Mouse (Mus musculus): ENCODE results near the gene Mob2. TPM values are rescaled to one million over a fixed set of nuclear protein-coding genes. Genes with fewer than 3 reads are reported as not detected.

Mob2 gene
- polyA plus RNA-seq, 1 experiment, result 54.0 TPM

- no peak for DNase-seq
- under 1% methylated on average over 65 of the region's 66 CpGs for WGBS
- no peak for TF ChIP-seq POLR2A (IDR thresholded peaks at IDR 0.05; ENCODE audit: borderline replicate concordance, extremely low read depth, low read depth, low read length)
- TF ChIP-seq CTCF (IDR thresholded peaks at IDR 0.05; ENCODE audit: insufficient read depth, low read length), result no peak
These were observed 507 bp downstream of the Mob2 start for GRCm38 (mm10) chr7:142060185-142060930.

GRCm38 (mm10) chr7:142059024-142059423, 1.8 kb downstream of the Mob2 start:
- no peak for DNase-seq
- 41% methylated on average over 2 of the region's 2 CpGs for WGBS
- H3K4me3 ChIP-seq (replicated peaks; ENCODE audit: extremely low read depth, low read depth, low read length), result no peak overlapping the region
- H3K4me1 ChIP-seq (ENCODE audit: control insufficient read depth, insufficient read depth, low read length), result peaks cover 34% of the 10 kb centered on the region
- TF ChIP-seq CTCF (IDR thresholded peaks at IDR 0.05; ENCODE audit: insufficient read depth, low read length) (no peak), POLR2A (IDR thresholded peaks at IDR 0.05; ENCODE audit: borderline replicate concordance, extremely low read depth, low read depth, low read length) (no peak)

More at GRCm38 (mm10) chr7:142060185-142060930, 507 bp downstream of the Mob2 start:
- peak overlapping the region; percentile 72 for H3K4me3 ChIP-seq (replicated peaks; ENCODE audit: extremely low read depth, low read depth, low read length)
- H3K4me1 ChIP-seq (ENCODE audit: control insufficient read depth, insufficient read depth, low read length), result peaks cover 34% of the 10 kb centered on the region

GRCm38 (mm10) chr7:142057121-142057520, 3.7 kb downstream of the Mob2 start:
- H3K4me3 ChIP-seq (replicated peaks; ENCODE audit: extremely low read depth, low read depth, low read length), result no peak overlapping the region
- no peak for DNase-seq
- WGBS, result 81% methylated on average over 1 of the region's 1 CpGs
- peaks cover 34% of the 10 kb centered on the region for H3K4me1 ChIP-seq (ENCODE audit: control insufficient read depth, insufficient read depth, low read length)
- TF ChIP-seq CTCF (IDR thresholded peaks at IDR 0.05; ENCODE audit: insufficient read depth, low read length) (no peak), POLR2A (IDR thresholded peaks at IDR 0.05; ENCODE audit: borderline replicate concordance, extremely low read depth, low read depth, low read length) (no peak)

GRCm38 (mm10) chr7:142056601-142057061, 4.2 kb downstream of the Mob2 start:
- 14% methylated on average over 1 of the region's 1 CpGs for WGBS

GRCm38 (mm10) chr7:142055431-142055830, 5.4 kb downstream of the Mob2 start:
- 86% methylated on average over 3 of the region's 3 CpGs for WGBS
- H3K4me1 ChIP-seq (ENCODE audit: control insufficient read depth, insufficient read depth, low read length), result peaks cover 32% of the 10 kb centered on the region
- no peak for DNase-seq

More at GRCm38 (mm10) chr7:142056601-142057061, 4.2 kb downstream of the Mob2 start:
- Histone ChIP-seq H3K4me1 (ENCODE audit: control insufficient read depth, insufficient read depth, low read length) (peaks cover 34% of the 10 kb centered on the region), H3K4me3 (replicated peaks; ENCODE audit: extremely low read depth, low read depth, low read length) (no peak overlapping the region)
- TF ChIP-seq CTCF (IDR thresholded peaks at IDR 0.05; ENCODE audit: insufficient read depth, low read length) (no peak), POLR2A (IDR thresholded peaks at IDR 0.05; ENCODE audit: borderline replicate concordance, extremely low read depth, low read depth, low read length) (no peak)
- DNase-seq, result no peak

GRCm38 (mm10) chr7:142050536-142050935, 10.3 kb downstream of the Mob2 start:
- TF ChIP-seq CTCF (IDR thresholded peaks at IDR 0.05; ENCODE audit: insufficient read depth, low read length) (no peak), POLR2A (IDR thresholded peaks at IDR 0.05; ENCODE audit: borderline replicate concordance, extremely low read depth, low read depth, low read length) (no peak)
- no peak for DNase-seq
- Histone ChIP-seq H3K4me3 (replicated peaks; ENCODE audit: extremely low read depth, low read depth, low read length) (no peak overlapping the region), H3K4me1 (ENCODE audit: control insufficient read depth, insufficient read depth, low read length) (peaks cover 8% of the 10 kb centered on the region)

More at GRCm38 (mm10) chr7:142055431-142055830, 5.4 kb downstream of the Mob2 start:
- TF ChIP-seq POLR2A (IDR thresholded peaks at IDR 0.05; ENCODE audit: borderline replicate concordance, extremely low read depth, low read depth, low read length), result no peak
- no peak for TF ChIP-seq CTCF (IDR thresholded peaks at IDR 0.05; ENCODE audit: insufficient read depth, low read length)
- H3K4me3 ChIP-seq (replicated peaks; ENCODE audit: extremely low read depth, low read depth, low read length), result no peak overlapping the region

- TF ChIP-seq POLR2A (IDR thresholded peaks at IDR 0.05; ENCODE audit: borderline replicate concordance, extremely low read depth, low read depth, low read length), result no peak
- TF ChIP-seq CTCF (IDR thresholded peaks at IDR 0.05; ENCODE audit: insufficient read depth, low read length), result no peak
- WGBS, result 74% methylated on average over 1 of the region's 1 CpGs
- no peak for DNase-seq
- Histone ChIP-seq H3K4me1 (ENCODE audit: control insufficient read depth, insufficient read depth, low read length) (peaks cover 22% of the 10 kb centered on the region), H3K4me3 (replicated peaks; ENCODE audit: extremely low read depth, low read depth, low read length) (no peak overlapping the region)
These were observed 14.9 kb downstream of the Mob2 start for GRCm38 (mm10) chr7:142045932-142046331.

- Histone ChIP-seq H3K4me3 (replicated peaks; ENCODE audit: extremely low read depth, low read depth, low read length) (no peak overlapping the region), H3K4me1 (ENCODE audit: control insufficient read depth, insufficient read depth, low read length) (peaks cover 24% of the 10 kb centered on the region)
- DNase-seq, result no peak
- TF ChIP-seq POLR2A (IDR thresholded peaks at IDR 0.05; ENCODE audit: borderline replicate concordance, extremely low read depth, low read depth, low read length) (no peak), CTCF (IDR thresholded peaks at IDR 0.05; ENCODE audit: insufficient read depth, low read length) (no peak)
- 64% methylated on average over 2 of the region's 2 CpGs for WGBS
These were observed 15.5 kb downstream of the Mob2 start for GRCm38 (mm10) chr7:142045344-142045743.

- TF ChIP-seq CTCF (IDR thresholded peaks at IDR 0.05; ENCODE audit: insufficient read depth, low read length) (no peak), POLR2A (IDR thresholded peaks at IDR 0.05; ENCODE audit: borderline replicate concordance, extremely low read depth, low read depth, low read length) (no peak)
- H3K4me3 ChIP-seq (replicated peaks; ENCODE audit: extremely low read depth, low read depth, low read length), result no peak overlapping the region
- peaks cover 32% of the 10 kb centered on the region for H3K4me1 ChIP-seq (ENCODE audit: control insufficient read depth, insufficient read depth, low read length)
- 73% methylated on average over 3 of the region's 3 CpGs for WGBS
- no peak for DNase-seq
These were observed 20.1 kb downstream of the Mob2 start for GRCm38 (mm10) chr7:142040756-142041155.
